ENCODE assay signal across 27 mouse cellular contexts in genomic region chr4:82396805-82397204, GRCm38 (mm10).
DNase-seq lines count a peak whose midpoint lies in the region; ATAC-seq and TF ChIP-seq lines count a peak whose summit lies in the region.
"Had no signal": no experiment of that assay in that cellular context is flagged by ENCODE, and none has a peak within 500 bp of the region (broad histone marks: within the 10 kb centered on the region; RNA-seq: fewer than 3 reads in every experiment).

No protein-coding gene starts in this region.

- H3K27ac ChIP-seq in kidney, adult 2 months (ENCODE audit: insufficient read depth, low read depth, low read length), result 0 out of 2 replicates have a peak overlapping the region, but pooled peaks have one; percentile 26
- H3K27ac ChIP-seq in kidney, embryonic 16.5 days (ENCODE audit: low read length), result no peak overlapping the region
- no peak overlapping the region for H3K27ac ChIP-seq in liver, embryonic 15.5 days (replicated peaks)
- no peak overlapping the region for H3K27ac ChIP-seq in liver, embryonic 12.5 days
- H3K27ac ChIP-seq: embryonic facial prominence, embryonic 12.5 days; hindbrain, postnatal 0 days; limb, embryonic 10.5 days; liver, embryonic 13.5 days; midbrain, embryonic 10.5 days; neural tube, embryonic 15.5 days; stomach, embryonic 15.5 days had no signal

- no peaks in the 10 kb centered on the region for H3K27me3 ChIP-seq in kidney, adult 2 months (replicated peaks; ENCODE audit: control insufficient read depth, insufficient read depth, low read length)
- H3K27me3 ChIP-seq in kidney, embryonic 16.5 days (ENCODE audit: insufficient read depth, low read length), result no peaks in the 10 kb centered on the region
- no peaks in the 10 kb centered on the region for H3K27me3 ChIP-seq in liver, embryonic 15.5 days
- H3K27me3 ChIP-seq in liver, embryonic 12.5 days (replicated peaks), result no peaks in the 10 kb centered on the region
- H3K27me3 ChIP-seq: embryonic facial prominence, embryonic 12.5 days; liver, embryonic 13.5 days; neural tube, embryonic 15.5 days; Patski; stomach, embryonic 15.5 days had no signal

- TF ChIP-seq POLR2A in kidney, adult 2 months (IDR thresholded peaks at IDR 0.05; ENCODE audit: low read depth, low read length), result no peak

- peaks cover 40% of the 10 kb centered on the region for H3K4me1 ChIP-seq in kidney, adult 2 months (ENCODE audit: control insufficient read depth, insufficient read depth, low read length)
- H3K4me1 ChIP-seq in kidney, embryonic 16.5 days (ENCODE audit: insufficient read depth, low read length), result peaks cover 11% of the 10 kb centered on the region
- peaks cover 13% of the 10 kb centered on the region; the same call in 1 of the 2 replicates for H3K4me1 ChIP-seq in liver, embryonic 15.5 days (replicated peaks)
- H3K4me1 ChIP-seq in liver, embryonic 12.5 days, result peaks cover 13% of the 10 kb centered on the region; the same call in 1 of the 2 replicates

- H3K9ac ChIP-seq in kidney, embryonic 16.5 days (replicated peaks; ENCODE audit: low read length), result no peak overlapping the region
- no peak overlapping the region for H3K9ac ChIP-seq in liver, embryonic 15.5 days
- no peak overlapping the region for H3K9ac ChIP-seq in liver, embryonic 12.5 days
- H3K9ac ChIP-seq: embryonic facial prominence, embryonic 12.5 days; forebrain, postnatal 0 days; liver, embryonic 13.5 days; neural tube, embryonic 15.5 days; stomach, embryonic 15.5 days had no signal

- ATAC-seq in kidney, embryonic 16.5 days (ENCODE audit: low FRiP score, low TSS enrichment), result no peak
- 0 out of 2 replicates have a peak, but pooled peaks have one; percentile 25 for ATAC-seq in liver, embryonic 15.5 days (ENCODE audit: insufficient read depth)
- no peak for ATAC-seq in liver, embryonic 12.5 days
- ATAC-seq: CD4-positive, CD25-positive, alpha-beta regulatory T cell, adult 4 months; forebrain, postnatal 0 days; hindbrain, postnatal 0 days; intestine, embryonic 16.5 days; Patski had no signal

- H3K4me3 ChIP-seq in kidney, adult 2 months (ENCODE audit: insufficient read depth, low read depth, low read length), result no peak overlapping the region
- H3K4me3 ChIP-seq in kidney, embryonic 16.5 days (ENCODE audit: low read length), result no peak overlapping the region
- no peak overlapping the region for H3K4me3 ChIP-seq in liver, embryonic 15.5 days (replicated peaks)
- H3K4me3 ChIP-seq in liver, embryonic 12.5 days, result no peak overlapping the region
- H3K4me3 ChIP-seq: embryonic facial prominence, embryonic 12.5 days; limb, embryonic 10.5 days; liver, embryonic 13.5 days; midbrain, embryonic 10.5 days; neural tube, embryonic 15.5 days; stomach, embryonic 15.5 days had no signal

- WGBS in kidney, adult 2 months, result 58% methylated on average over 2 of the region's 2 CpGs
- 86% methylated on average over 2 of the region's 2 CpGs for WGBS in kidney, embryonic 16.5 days
- WGBS in liver, embryonic 15.5 days (ENCODE audit: insufficient replicate concordance), result 59% methylated on average over 2 of the region's 2 CpGs
- 63% methylated on average over 2 of the region's 2 CpGs for WGBS in liver, embryonic 12.5 days (ENCODE audit: insufficient replicate concordance)

- peak; percentile 24 to 35 for DNase-seq in adrenal gland, postnatal 36 days
- DNase-seq in adrenal gland, postnatal 10 days, result no peak
- peak; percentile 77 for DNase-seq in kidney, adult 2 months
- peak; percentile 35 for DNase-seq in R1 (ENCODE audit: low read depth, low spot score)
- DNase-seq in cerebellum, adult 11-12 months, result no peak
- DNase-seq: adrenal gland, postnatal 25 days; cerebellum, adult 18-20 months; cerebellum, postnatal 25 days; forebrain, postnatal 0 days; gastrocnemius, postnatal 36 days; liver, embryonic 13.5 days; lung, postnatal 10 days; thymus, adult 18-20 months; thymus, postnatal 4 days had no signal

- no peak for TF ChIP-seq CTCF in kidney, adult 2 months (conservative IDR thresholded peaks at IDR 0.05; ENCODE audit: insufficient read depth, insufficient read length, low read depth, low read length)

- H3K4me2 ChIP-seq in kidney, embryonic 16.5 days (replicated peaks; ENCODE audit: low read depth, low read length), result no peak overlapping the region
- no peak overlapping the region for H3K4me2 ChIP-seq in liver, embryonic 15.5 days
- H3K4me2 ChIP-seq in liver, embryonic 12.5 days, result no peak overlapping the region
- H3K4me2 ChIP-seq: embryonic facial prominence, embryonic 12.5 days; liver, embryonic 13.5 days; neural tube, embryonic 15.5 days; stomach, embryonic 15.5 days had no signal

- H3K9me3 ChIP-seq in kidney, embryonic 16.5 days (ENCODE audit: low read length), result no peaks in the 10 kb centered on the region
- no peaks in the 10 kb centered on the region for H3K9me3 ChIP-seq in liver, embryonic 15.5 days (replicated peaks)
- H3K9me3 ChIP-seq in liver, embryonic 12.5 days (replicated peaks), result no peaks in the 10 kb centered on the region
- H3K9me3 ChIP-seq: embryonic facial prominence, embryonic 12.5 days; limb, embryonic 10.5 days; liver, embryonic 13.5 days; midbrain, embryonic 10.5 days; neural tube, embryonic 15.5 days; stomach, embryonic 15.5 days had no signal

- H3K36me3 ChIP-seq in kidney, adult 2 months (ENCODE audit: control insufficient read depth, insufficient read depth, low read length), result no peaks in the 10 kb centered on the region
- no peaks in the 10 kb centered on the region for H3K36me3 ChIP-seq in kidney, embryonic 16.5 days (ENCODE audit: insufficient read depth, low read length)
- no peaks in the 10 kb centered on the region for H3K36me3 ChIP-seq in liver, embryonic 15.5 days (replicated peaks)
- no peaks in the 10 kb centered on the region for H3K36me3 ChIP-seq in liver, embryonic 12.5 days
- H3K36me3 ChIP-seq: embryonic facial prominence, embryonic 12.5 days; G1E; limb, embryonic 10.5 days; liver, embryonic 13.5 days; midbrain, embryonic 10.5 days; neural tube, embryonic 15.5 days; stomach, embryonic 15.5 days had no signal

Comparison
In these comparisons a context has a peak if more than half of its experiments do, and no peak if none do; other contexts are left out.
1. DNase-seq: peak in adrenal gland, postnatal 36 days (2 of 2), kidney, adult 2 months (single experiment) and R1 (single experiment); none in adrenal gland, postnatal 10 days (single experiment) and cerebellum, adult 11-12 months (single experiment).